Mouse (Mus musculus): ENCODE data around the gene Ttc23. TPM values are rescaled to one million over a fixed set of nuclear protein-coding genes. Genes with fewer than 3 reads are reported as not detected.

Ttc23 gene
- polyA plus RNA-seq, 1 experiment from 2014 or later, result 28.1 TPM

GRCm38 (mm10) chr7:67648376-67648775, 1.2 kb downstream of the Ttc23 start:
- no peaks in the 10 kb centered on the region for H3K9me3 ChIP-seq (ENCODE audit: control insufficient read depth, low read length)
- H3K4me3 ChIP-seq (ENCODE audit: low read depth, low read length), result peak overlapping the region; percentile 67
- no peak for DNase-seq (ENCODE audit: low spot score)
- H3K9ac ChIP-seq (ENCODE audit: low read depth, low read length), result peak overlapping the region; percentile 78
- ATAC-seq (ENCODE audit: low read depth), result no peak
- peak overlapping the region; percentile 64 for H3K4me2 ChIP-seq (ENCODE audit: low read depth, low read length)
- no peaks in the 10 kb centered on the region for H3K27me3 ChIP-seq (replicated peaks; ENCODE audit: control insufficient read depth, insufficient read depth, low read length)
- no peaks in the 10 kb centered on the region for H3K36me3 ChIP-seq (ENCODE audit: control insufficient read depth, insufficient read depth, low read length)
- H3K4me1 ChIP-seq (ENCODE audit: control insufficient read depth, insufficient read depth, low read length), result peaks cover 24% of the 10 kb centered on the region
- WGBS, result 63% methylated on average over 4 of the region's 4 CpGs
- H3K27ac ChIP-seq (replicated peaks; ENCODE audit: low read depth, low read length), result no peak overlapping the region

- DNase-seq (ENCODE audit: low spot score) (no peak), ATAC-seq (ENCODE audit: low read depth) (no peak)
- Histone ChIP-seq H3K4me2 (ENCODE audit: low read depth, low read length) (no peak overlapping the region), H3K36me3 (ENCODE audit: control insufficient read depth, insufficient read depth, low read length) (no peaks in the 10 kb centered on the region), H3K4me1 (ENCODE audit: control insufficient read depth, insufficient read depth, low read length) (peaks cover 14% of the 10 kb centered on the region; the same call in 1 of the 2 replicates), H3K4me3 (ENCODE audit: low read depth, low read length) (no peak overlapping the region), H3K9ac (ENCODE audit: low read depth, low read length) (no peak overlapping the region), H3K27me3 (replicated peaks; ENCODE audit: control insufficient read depth, insufficient read depth, low read length) (no peaks in the 10 kb centered on the region), H3K9me3 (ENCODE audit: control insufficient read depth, low read length) (no peaks in the 10 kb centered on the region), H3K27ac (replicated peaks; ENCODE audit: low read depth, low read length) (no peak overlapping the region)
- 65% methylated on average over 5 of the region's 5 CpGs for WGBS
These were observed 5.0 kb downstream of the Ttc23 start for GRCm38 (mm10) chr7:67652211-67652610.

- no peaks in the 10 kb centered on the region for H3K36me3 ChIP-seq (ENCODE audit: control insufficient read depth, insufficient read depth, low read length)
- no peaks in the 10 kb centered on the region for H3K9me3 ChIP-seq (ENCODE audit: control insufficient read depth, low read length)
- ATAC-seq (ENCODE audit: low read depth), result 0 out of 2 replicates have a peak, but pooled peaks have one; percentile 24
- peaks cover 6% of the 10 kb centered on the region; the same call in 1 of the 2 replicates for H3K4me1 ChIP-seq (ENCODE audit: control insufficient read depth, insufficient read depth, low read length)
- no peak overlapping the region for H3K27ac ChIP-seq (replicated peaks; ENCODE audit: low read depth, low read length)
- no peak overlapping the region for H3K4me3 ChIP-seq (ENCODE audit: low read depth, low read length)
- H3K9ac ChIP-seq (ENCODE audit: low read depth, low read length), result no peak overlapping the region
- H3K27me3 ChIP-seq (replicated peaks; ENCODE audit: control insufficient read depth, insufficient read depth, low read length), result no peaks in the 10 kb centered on the region
- WGBS, result 64% methylated on average over 7 of the region's 7 CpGs
- no peak for DNase-seq (ENCODE audit: low spot score)
- H3K4me2 ChIP-seq (ENCODE audit: low read depth, low read length), result no peak overlapping the region
These were observed 7.5 kb downstream of the Ttc23 start for GRCm38 (mm10) chr7:67654668-67655067.

GRCm38 (mm10) chr7:67655186-67655585, 8.0 kb downstream of the Ttc23 start:
- DNase-seq (ENCODE audit: low spot score) (no peak), ATAC-seq (ENCODE audit: low read depth) (peak; percentile 83)
- Histone ChIP-seq H3K9ac (ENCODE audit: low read depth, low read length) (no peak overlapping the region), H3K4me3 (ENCODE audit: low read depth, low read length) (no peak overlapping the region), H3K4me2 (ENCODE audit: low read depth, low read length) (no peak overlapping the region), H3K9me3 (ENCODE audit: control insufficient read depth, low read length) (no peaks in the 10 kb centered on the region), H3K4me1 (ENCODE audit: control insufficient read depth, insufficient read depth, low read length) (peaks cover 3% of the 10 kb centered on the region; the same call in 1 of the 2 replicates), H3K27ac (replicated peaks; ENCODE audit: low read depth, low read length) (no peak overlapping the region; the same call in 1 of the 2 replicates), H3K27me3 (replicated peaks; ENCODE audit: control insufficient read depth, insufficient read depth, low read length) (no peaks in the 10 kb centered on the region), H3K36me3 (ENCODE audit: control insufficient read depth, insufficient read depth, low read length) (no peaks in the 10 kb centered on the region)
- 20% methylated on average over 1 of the region's 1 CpGs for WGBS

GRCm38 (mm10) chr7:67658110-67658509, 10.9 kb downstream of the Ttc23 start:
- H3K9me3 ChIP-seq (ENCODE audit: control insufficient read depth, low read length), result no peaks in the 10 kb centered on the region
- no peaks in the 10 kb centered on the region; the same call in 1 of the 2 replicates for H3K4me1 ChIP-seq (ENCODE audit: control insufficient read depth, insufficient read depth, low read length)
- H3K27me3 ChIP-seq (replicated peaks; ENCODE audit: control insufficient read depth, insufficient read depth, low read length), result no peaks in the 10 kb centered on the region
- no peak overlapping the region for H3K4me2 ChIP-seq (ENCODE audit: low read depth, low read length)
- no peak overlapping the region for H3K27ac ChIP-seq (replicated peaks; ENCODE audit: low read depth, low read length)
- ATAC-seq (ENCODE audit: low read depth), result no peak
- no peak for DNase-seq (ENCODE audit: low spot score)
- no peak overlapping the region for H3K4me3 ChIP-seq (ENCODE audit: low read depth, low read length)
- H3K36me3 ChIP-seq (ENCODE audit: control insufficient read depth, insufficient read depth, low read length), result peaks cover 11% of the 10 kb centered on the region; the same call in 1 of the 2 replicates
- no peak overlapping the region for H3K9ac ChIP-seq (ENCODE audit: low read depth, low read length)
- WGBS, result 87% methylated on average over 4 of the region's 4 CpGs

GRCm38 (mm10) chr7:67662424-67662823, 15.2 kb downstream of the Ttc23 start:
- no peak overlapping the region for H3K9ac ChIP-seq (ENCODE audit: low read depth, low read length)
- DNase-seq (ENCODE audit: low spot score), result no peak
- WGBS, result 78% methylated on average over 5 of the region's 5 CpGs
- no peaks in the 10 kb centered on the region for H3K9me3 ChIP-seq (ENCODE audit: control insufficient read depth, low read length)
- no peaks in the 10 kb centered on the region for H3K27me3 ChIP-seq (replicated peaks; ENCODE audit: control insufficient read depth, insufficient read depth, low read length)
- H3K4me1 ChIP-seq (ENCODE audit: control insufficient read depth, insufficient read depth, low read length), result no peaks in the 10 kb centered on the region
- H3K36me3 ChIP-seq (ENCODE audit: control insufficient read depth, insufficient read depth, low read length), result peaks cover 45% of the 10 kb centered on the region
- no peak overlapping the region for H3K4me2 ChIP-seq (ENCODE audit: low read depth, low read length)
- ATAC-seq (ENCODE audit: low read depth), result no peak
- no peak overlapping the region for H3K4me3 ChIP-seq (ENCODE audit: low read depth, low read length)
- H3K27ac ChIP-seq (replicated peaks; ENCODE audit: low read depth, low read length), result no peak overlapping the region

- peak; percentile 41; the same call in 1 of the 2 replicates for ATAC-seq (ENCODE audit: low read depth)
These were observed 16.9 kb downstream of the Ttc23 start for GRCm38 (mm10) chr7:67663981-67664694.

GRCm38 (mm10) chr7:67670965-67671364, 23.8 kb downstream of the Ttc23 start:
- Histone ChIP-seq H3K27me3 (replicated peaks; ENCODE audit: control insufficient read depth, insufficient read depth, low read length) (no peaks in the 10 kb centered on the region), H3K9ac (ENCODE audit: low read depth, low read length) (no peak overlapping the region), H3K4me3 (ENCODE audit: low read depth, low read length) (no peak overlapping the region), H3K4me1 (ENCODE audit: control insufficient read depth, insufficient read depth, low read length) (no peaks in the 10 kb centered on the region), H3K36me3 (ENCODE audit: control insufficient read depth, insufficient read depth, low read length) (peaks cover 61% of the 10 kb centered on the region), H3K9me3 (ENCODE audit: control insufficient read depth, low read length) (no peaks in the 10 kb centered on the region), H3K4me2 (ENCODE audit: low read depth, low read length) (no peak overlapping the region), H3K27ac (replicated peaks; ENCODE audit: low read depth, low read length) (no peak overlapping the region)
- DNase-seq (ENCODE audit: low spot score), result no peak
- WGBS, result 87% methylated on average over 1 of the region's 1 CpGs
- no peak for ATAC-seq (ENCODE audit: low read depth)

More at GRCm38 (mm10) chr7:67663981-67664694, 16.9 kb downstream of the Ttc23 start:
- no peaks in the 10 kb centered on the region for H3K4me1 ChIP-seq (ENCODE audit: control insufficient read depth, insufficient read depth, low read length)
- peaks cover 62% of the 10 kb centered on the region for H3K36me3 ChIP-seq (ENCODE audit: control insufficient read depth, insufficient read depth, low read length)
- H3K9ac ChIP-seq (ENCODE audit: low read depth, low read length), result no peak overlapping the region
- no peaks in the 10 kb centered on the region for H3K27me3 ChIP-seq (replicated peaks; ENCODE audit: control insufficient read depth, insufficient read depth, low read length)
- no peaks in the 10 kb centered on the region for H3K9me3 ChIP-seq (ENCODE audit: control insufficient read depth, low read length)
- no peak overlapping the region for H3K4me2 ChIP-seq (ENCODE audit: low read depth, low read length)
- no peak overlapping the region for H3K27ac ChIP-seq (replicated peaks; ENCODE audit: low read depth, low read length)
- no peak overlapping the region for H3K4me3 ChIP-seq (ENCODE audit: low read depth, low read length)
- 79% methylated on average over 14 of the region's 14 CpGs for WGBS
- no peak for DNase-seq (ENCODE audit: low spot score)

GRCm38 (mm10) chr7:67672650-67673049, 25.4 kb downstream of the Ttc23 start:
- Histone ChIP-seq H3K27ac (replicated peaks; ENCODE audit: low read depth, low read length) (no peak overlapping the region), H3K4me3 (ENCODE audit: low read depth, low read length) (no peak overlapping the region), H3K36me3 (ENCODE audit: control insufficient read depth, insufficient read depth, low read length) (peaks cover 44% of the 10 kb centered on the region), H3K27me3 (replicated peaks; ENCODE audit: control insufficient read depth, insufficient read depth, low read length) (no peaks in the 10 kb centered on the region), H3K4me1 (ENCODE audit: control insufficient read depth, insufficient read depth, low read length) (no peaks in the 10 kb centered on the region), H3K9me3 (ENCODE audit: control insufficient read depth, low read length) (no peaks in the 10 kb centered on the region), H3K9ac (ENCODE audit: low read depth, low read length) (no peak overlapping the region), H3K4me2 (ENCODE audit: low read depth, low read length) (no peak overlapping the region)
- ATAC-seq (ENCODE audit: low read depth), result peak; percentile 78
- peak; percentile 91 for DNase-seq (ENCODE audit: low spot score)
- 10% methylated on average over 10 of the region's 10 CpGs for WGBS

Measured in embryonic facial prominence, embryonic 14.5 days (tissue).